Mouse (Mus musculus) spleen, adult 2 months (tissue): Measurements from ENCODE around the gene Galnt3. TPM values are rescaled to one million over a fixed set of nuclear protein-coding genes. Genes with fewer than 3 reads are reported as not detected.
A peak's percentile ranks its signal among the peaks of the same experiment; 100 is the strongest.

Experiments
- DNase-seq, 2 experiments: peaks; one replicate each; pipeline versions ENCODE4 v3.0.0 to v3.0.0-alpha.2; 2012 to 2021; ENCODE audit warnings: low spot score in 2 of 2, low read depth in 1 of 2
- H3K27ac ChIP-seq: fragments of 200-500 bp; 2 replicates; pipeline ENCODE4 v1.5.1; 2012; ENCODE audit warnings: low read length, inconsistent platforms; ENCODE audit not compliant: insufficient read depth
- H3K27me3 ChIP-seq: fragments of 200-500 bp; 2 replicates; pipeline ENCODE4 v1.6.1; 2012; ENCODE audit warnings: mild to moderate bottlenecking, moderate library complexity, low read length, inconsistent platforms; ENCODE audit not compliant: control insufficient read depth, insufficient read depth
- H3K36me3 ChIP-seq: fragments of 200-500 bp; 2 replicates; pipeline ENCODE4 v1.6.1; 2012; ENCODE audit warnings: mild to moderate bottlenecking, low read length, inconsistent platforms; ENCODE audit not compliant: control insufficient read depth, insufficient read depth
- H3K4me1 ChIP-seq: fragments of 200-500 bp; 2 replicates; pipeline ENCODE4 v1.6.1; 2011; ENCODE audit warnings: inconsistent platforms; ENCODE audit not compliant: control insufficient read depth, insufficient read depth, insufficient read length
- H3K4me3 ChIP-seq: fragments of 200-500 bp; 2 replicates; pipeline ENCODE4 v1.5.1; 2011; ENCODE audit warnings: mild to moderate bottlenecking, inconsistent platforms; ENCODE audit not compliant: insufficient read depth, insufficient read length; ENCODE audit errors: extremely low read depth
- CTCF ChIP-seq: fragments of 200-500 bp; IDR thresholded peaks from 2 replicates; pipeline ENCODE4 v1.5.1; 2011; ENCODE audit warnings: mild to moderate bottlenecking, inconsistent platforms; ENCODE audit not compliant: insufficient read depth, insufficient read length, insufficient replicate concordance; ENCODE audit errors: extremely low read depth
- POLR2A ChIP-seq: fragments of 200-500 bp; IDR thresholded peaks from 2 replicates; pipeline ENCODE4 v1.6.1; 2011; ENCODE audit warnings: low read depth, low read length, inconsistent platforms
- WGBS: fragments of 180-500 bp; shearing (Covaris S2); methylation state at CpG from one replicate; pipeline ENCODE4 v1.1.7; 2018; 5-methylcytosine and 5-hydroxymethylcytosine counted together
- polyA plus RNA-seq: library from polyadenylated mRNA; depleted of rRNA; stranded (reverse); fragments of >200 nt; gene quantifications from 2 replicates; pipeline ENCODE4 v1.2.3, GENCODE M21; 2012

The Galnt3 gene
- polyA plus RNA-seq, 1 experiment: 1.8 TPM

- Histone ChIP-seq H3K36me3 (no peaks in the 10 kb centered on the region), H3K27ac (no peak overlapping the region), H3K27me3 (no peaks in the 10 kb centered on the region), H3K4me3 (no peak overlapping the region), H3K4me1 (no peaks in the 10 kb centered on the region)
- 70% methylated on average over 2 of the region's 2 CpGs for WGBS
- DNase-seq: no peak
- TF ChIP-seq POLR2A: no peak
- no peak for TF ChIP-seq CTCF
Measured at GRCm38 (mm10) chr2:66142268-66142667, 17.5 kb upstream of the Galnt3 start.

- DNase-seq: no peak
- Histone ChIP-seq H3K27ac (no peak overlapping the region), H3K4me3 (no peak overlapping the region), H3K27me3 (no peaks in the 10 kb centered on the region), H3K36me3 (no peaks in the 10 kb centered on the region), H3K4me1 (no peaks in the 10 kb centered on the region)
- 80% methylated on average over 4 of the region's 4 CpGs for WGBS
- TF ChIP-seq POLR2A (no peak), CTCF (no peak)
Measured at GRCm38 (mm10) chr2:66140246-66140645, 15.5 kb upstream of the Galnt3 start.

- no peaks in the 10 kb centered on the region for H3K36me3 ChIP-seq
- WGBS: 55% methylated on average over 8 of the region's 8 CpGs
- no peak for TF ChIP-seq CTCF
- H3K4me3 ChIP-seq: no peak overlapping the region
- no peak overlapping the region for H3K27ac ChIP-seq
- DNase-seq: no peak
- no peaks in the 10 kb centered on the region for H3K4me1 ChIP-seq
- H3K27me3 ChIP-seq: no peaks in the 10 kb centered on the region
Measured at GRCm38 (mm10) chr2:66131862-66132544, 7.2 kb upstream of the Galnt3 start.

GRCm38 (mm10) chr2:66128941-66129340, 4.1 kb upstream of the Galnt3 start:
- H3K27me3 ChIP-seq: peaks cover 9% of the 10 kb centered on the region
- DNase-seq: no peak
- H3K4me3 ChIP-seq: no peak overlapping the region
- H3K27ac ChIP-seq: no peak overlapping the region
- no peak for TF ChIP-seq CTCF
- TF ChIP-seq POLR2A: no peak
- peaks cover 6% of the 10 kb centered on the region; the same call in 1 of the 2 replicates for H3K4me1 ChIP-seq
- 96% methylated on average over 2 of the region's 2 CpGs for WGBS
- no peaks in the 10 kb centered on the region for H3K36me3 ChIP-seq

- TF ChIP-seq CTCF (no peak), POLR2A (no peak)
- Histone ChIP-seq H3K27ac (no peak overlapping the region), H3K27me3 (peaks cover 9% of the 10 kb centered on the region), H3K4me1 (peaks cover 8% of the 10 kb centered on the region; the same call in 1 of the 2 replicates), H3K4me3 (no peak overlapping the region), H3K36me3 (no peaks in the 10 kb centered on the region)
- WGBS: 89% methylated on average over 1 of the region's 1 CpGs
- no peak for DNase-seq
Measured at GRCm38 (mm10) chr2:66127541-66127940, 2.7 kb upstream of the Galnt3 start.

GRCm38 (mm10) chr2:66126936-66127335, 2.1 kb upstream of the Galnt3 start:
- DNase-seq: no peak
- H3K27me3 ChIP-seq: peaks cover 9% of the 10 kb centered on the region
- no peak overlapping the region for H3K4me3 ChIP-seq
- no peak overlapping the region for H3K27ac ChIP-seq
- 88% methylated on average over 4 of the region's 4 CpGs for whole genome bisulfite sequencing
- TF ChIP-seq CTCF (no peak), POLR2A (no peak)
- H3K36me3 ChIP-seq: no peaks in the 10 kb centered on the region
- H3K4me1 ChIP-seq: peaks cover 8% of the 10 kb centered on the region; the same call in 1 of the 2 replicates

- peaks cover 9% of the 10 kb centered on the region for H3K27me3 ChIP-seq
- TF ChIP-seq POLR2A (no peak), CTCF (no peak)
- DNase-seq: no peak
- peaks cover 8% of the 10 kb centered on the region; the same call in 1 of the 2 replicates for H3K4me1 ChIP-seq
- 1% methylated on average over 52 of the region's 57 CpGs for WGBS
- peak overlapping the region; percentile 9; the same call in 1 of the 2 replicates for H3K27ac ChIP-seq
- H3K36me3 ChIP-seq: no peaks in the 10 kb centered on the region
- peak overlapping the region; percentile 49 for H3K4me3 ChIP-seq
Measured at GRCm38 (mm10) chr2:66123756-66124589, 821 bp downstream of the Galnt3 start.
